Mouse (Mus musculus) lung, postnatal 14 days (tissue): Measurements from ENCODE around the gene Prx.

ENCODE experiments used
- DNase-seq: peaks from one replicate; pipeline ENCODE4 v3.0.0; 2021

Gene Prx

GRCm38 (mm10) chr7:27499036-27499435 lies at the start of gene Prx:
TSS of gene Prx (plus strand) at chr7:27499324.
- DNase-seq = no peak

- DNase-seq = no peak
These were observed 47.8 kb upstream of the Prx start for GRCm38 (mm10) chr7:27451359-27451758.

GRCm38 (mm10) chr7:27452206-27452770 lies 46.8 kb upstream of the Prx start:
- no peak for DNase-seq

- no peak for DNase-seq
These were observed 44.5 kb upstream of the Prx start for GRCm38 (mm10) chr7:27454461-27455121.

GRCm38 (mm10) chr7:27455273-27455672 lies 43.9 kb upstream of the Prx start:
- DNase-seq = no peak

- DNase-seq = no peak
These were observed 40.5 kb upstream of the Prx start for GRCm38 (mm10) chr7:27458614-27459013.

GRCm38 (mm10) chr7:27459640-27460039 lies 39.5 kb upstream of the Prx start:
- DNase-seq = no peak

- DNase-seq = no peak
These were observed 38.6 kb upstream of the Prx start for GRCm38 (mm10) chr7:27460477-27460876.

GRCm38 (mm10) chr7:27467648-27468047 lies 31.5 kb upstream of the Prx start:
- DNase-seq = no peak

GRCm38 (mm10) chr7:27471390-27472120 lies 27.6 kb upstream of the Prx start:
- DNase-seq = no peak

- peak; percentile 14 for DNase-seq
These were observed 26.5 kb upstream of the Prx start for GRCm38 (mm10) chr7:27472596-27472995.

- peak; percentile 100 for DNase-seq
These were observed 25.8 kb upstream of the Prx start, which contains the start of gene Sertad3 for GRCm38 (mm10) chr7:27473156-27473834. TSS of gene Sertad3 (plus strand) at chr7:27473768.

GRCm38 (mm10) chr7:27473835-27474489 lies 25.2 kb upstream of the Prx start:
- DNase-seq = no peak

- DNase-seq = peak; percentile 99
These were observed 24.6 kb upstream of the Prx start for GRCm38 (mm10) chr7:27474490-27474954.

- DNase-seq = no peak
These were observed 23.5 kb upstream of the Prx start for GRCm38 (mm10) chr7:27475596-27475995.

GRCm38 (mm10) chr7:27476098-27476635 lies 23.0 kb upstream of the Prx start:
- no peak for DNase-seq

GRCm38 (mm10) chr7:27478561-27478960 lies 20.6 kb upstream of the Prx start:
- no peak for DNase-seq

GRCm38 (mm10) chr7:27479750-27480149 lies 19.4 kb upstream of the Prx start:
- DNase-seq = no peak

GRCm38 (mm10) chr7:27480506-27480905 lies 18.6 kb upstream of the Prx start:
- DNase-seq = no peak

- DNase-seq = no peak
These were observed 18.0 kb upstream of the Prx start for GRCm38 (mm10) chr7:27480927-27481626.

GRCm38 (mm10) chr7:27481627-27481969 lies 17.5 kb upstream of the Prx start:
- DNase-seq = peak; percentile 90

GRCm38 (mm10) chr7:27483860-27484259 lies 15.3 kb upstream of the Prx start:
- DNase-seq = no peak
